Mouse (Mus musculus): ENCODE data around the gene Atg7. TPM values are rescaled to one million over a fixed set of nuclear protein-coding genes. Genes with fewer than 3 reads are reported as not detected.

The Atg7 gene
- polyA plus RNA-seq, 1 experiment from 2014 or later: 10.9 TPM

DNA sequence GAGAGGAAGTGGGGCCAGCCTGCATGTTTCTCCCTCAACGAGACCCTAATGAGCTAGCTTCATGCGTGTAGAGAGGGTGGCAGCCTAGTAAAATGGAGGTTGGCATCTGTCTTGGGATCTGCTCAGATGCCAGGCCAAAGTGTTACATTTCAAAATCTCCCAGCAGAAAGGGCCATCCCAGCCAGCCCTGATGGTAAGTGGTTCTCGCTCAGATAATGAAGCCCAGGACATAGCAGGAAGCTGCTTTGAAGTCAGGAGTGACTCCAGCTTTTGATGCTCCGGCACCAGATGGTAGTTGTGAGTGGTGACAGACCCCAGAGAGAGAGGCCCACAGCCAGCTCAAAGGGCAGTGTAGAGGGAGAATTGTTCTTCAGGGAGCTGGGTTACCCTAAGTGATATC, 155.8 kb downstream of the Atg7 start:
- Histone ChIP-seq H3K4me3 (ENCODE audit: low read depth, low read length) (no peak overlapping the region), H3K27me3 (ENCODE audit: insufficient read depth, low read length) (no peaks in the 10 kb centered on the region), H3K9me3 (ENCODE audit: low read length) (no peaks in the 10 kb centered on the region), H3K4me2 (ENCODE audit: low read depth, low read length) (no peak overlapping the region), H3K27ac (ENCODE audit: low read depth) (no peak overlapping the region), H3K9ac (replicated peaks) (no peak overlapping the region), H3K36me3 (replicated peaks; ENCODE audit: insufficient read depth, low read length) (no peaks in the 10 kb centered on the region), H3K4me1 (ENCODE audit: insufficient read depth) (no peaks in the 10 kb centered on the region)
- 74% methylated on average over 4 of the region's 4 CpGs for WGBS (ENCODE audit: insufficient replicate concordance)
- ATAC-seq (no peak), DNase-seq (no peak)
- TF ChIP-seq EP300 (IDR thresholded peaks at IDR 0.05; ENCODE audit: low read depth) (no peak), CTCF (IDR thresholded peaks at IDR 0.05; ENCODE audit: low read depth) (no peak)

DNA sequence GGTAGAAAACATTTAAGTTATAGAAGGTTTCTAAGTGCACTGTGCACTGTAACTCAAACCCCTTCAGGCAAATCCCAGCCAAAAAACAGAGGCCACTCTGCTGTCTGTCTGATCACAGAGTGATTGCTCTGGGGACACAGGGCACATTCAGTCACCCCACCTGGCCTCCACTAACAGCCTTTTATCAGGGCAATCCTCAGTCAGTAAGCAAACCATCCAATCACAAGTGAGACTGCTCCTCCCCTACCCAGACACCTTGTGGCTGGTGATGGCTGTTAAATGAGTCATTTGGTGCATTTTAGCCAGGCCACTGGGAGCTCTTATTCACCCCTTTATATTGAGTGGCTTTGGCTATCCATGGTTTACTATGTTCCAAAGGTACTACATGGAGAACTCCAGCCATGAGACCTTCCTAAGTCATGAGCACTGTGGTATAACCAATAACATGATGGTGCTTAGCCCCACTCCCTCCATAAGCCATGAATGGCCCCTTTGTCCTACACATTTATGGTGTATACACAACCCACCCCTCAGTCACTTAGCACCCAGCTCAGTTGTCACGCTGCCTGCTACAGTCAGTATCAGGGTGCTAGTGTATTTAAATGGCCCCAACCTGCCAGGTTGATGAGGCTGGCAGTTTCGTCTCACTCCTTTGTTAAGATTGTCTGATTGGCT, 157.5 kb downstream of the Atg7 start:
- Histone ChIP-seq H3K9me3 (ENCODE audit: low read length) (no peaks in the 10 kb centered on the region), H3K4me2 (ENCODE audit: low read depth, low read length) (no peak overlapping the region), H3K27ac (ENCODE audit: low read depth) (no peak overlapping the region), H3K36me3 (replicated peaks; ENCODE audit: insufficient read depth, low read length) (no peaks in the 10 kb centered on the region), H3K27me3 (ENCODE audit: insufficient read depth, low read length) (no peaks in the 10 kb centered on the region), H3K9ac (replicated peaks) (no peak overlapping the region), H3K4me1 (ENCODE audit: insufficient read depth) (no peaks in the 10 kb centered on the region), H3K4me3 (ENCODE audit: low read depth, low read length) (no peak overlapping the region)
- DNase-seq (no peak), ATAC-seq (no peak)
- TF ChIP-seq EP300 (IDR thresholded peaks at IDR 0.05; ENCODE audit: low read depth): no peak
- WGBS (ENCODE audit: insufficient replicate concordance): 61% methylated on average over 2 of the region's 2 CpGs

DNA sequence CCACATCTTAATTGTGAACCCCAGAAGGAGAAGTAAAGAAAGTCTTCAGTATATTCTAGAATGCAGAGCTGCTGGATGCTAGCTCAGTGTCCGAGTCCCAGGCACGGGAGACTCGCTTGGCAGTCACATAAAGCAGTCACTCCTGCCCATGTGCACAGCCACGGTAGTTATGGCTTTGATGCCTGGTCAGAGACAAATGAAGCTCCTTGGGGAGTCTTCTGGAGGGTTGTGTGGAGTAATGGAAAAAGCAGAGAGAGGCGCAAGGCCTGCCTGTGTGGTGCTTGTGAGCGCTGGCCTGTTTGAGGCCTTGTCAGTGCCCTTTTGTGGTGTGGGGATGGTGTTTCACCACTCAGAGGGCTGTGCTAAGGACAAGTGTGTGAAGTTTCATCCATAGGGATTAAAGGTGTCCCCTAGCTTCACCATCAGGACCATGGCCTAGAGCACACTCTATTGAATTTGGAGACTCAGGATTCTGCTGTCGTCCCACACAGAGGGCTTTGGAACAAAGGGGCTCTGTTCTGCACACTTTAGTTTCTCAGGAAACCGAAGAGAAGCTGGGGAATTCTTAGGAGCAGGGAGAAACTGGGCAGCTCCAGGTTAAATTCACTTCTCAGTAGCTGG, 161.1 kb downstream of the Atg7 start:
- no peaks in the 10 kb centered on the region for H3K27me3 ChIP-seq (ENCODE audit: insufficient read depth, low read length)
- ATAC-seq (no peak), DNase-seq (no peak)
- no peak overlapping the region for H3K27ac ChIP-seq (ENCODE audit: low read depth)
- no peak overlapping the region for H3K4me2 ChIP-seq (ENCODE audit: low read depth, low read length)
- no peaks in the 10 kb centered on the region for H3K9me3 ChIP-seq (ENCODE audit: low read length)
- no peak overlapping the region for H3K4me3 ChIP-seq (ENCODE audit: low read depth, low read length)
- TF ChIP-seq CTCF (IDR thresholded peaks at IDR 0.05; ENCODE audit: low read depth) (no peak), EP300 (IDR thresholded peaks at IDR 0.05; ENCODE audit: low read depth) (no peak)
- no peaks in the 10 kb centered on the region for H3K36me3 ChIP-seq (replicated peaks; ENCODE audit: insufficient read depth, low read length)
- no peak overlapping the region for H3K9ac ChIP-seq (replicated peaks)
- no peaks in the 10 kb centered on the region for H3K4me1 ChIP-seq (ENCODE audit: insufficient read depth)
- WGBS (ENCODE audit: insufficient replicate concordance): 79% methylated on average over 8 of the region's 8 CpGs

DNA sequence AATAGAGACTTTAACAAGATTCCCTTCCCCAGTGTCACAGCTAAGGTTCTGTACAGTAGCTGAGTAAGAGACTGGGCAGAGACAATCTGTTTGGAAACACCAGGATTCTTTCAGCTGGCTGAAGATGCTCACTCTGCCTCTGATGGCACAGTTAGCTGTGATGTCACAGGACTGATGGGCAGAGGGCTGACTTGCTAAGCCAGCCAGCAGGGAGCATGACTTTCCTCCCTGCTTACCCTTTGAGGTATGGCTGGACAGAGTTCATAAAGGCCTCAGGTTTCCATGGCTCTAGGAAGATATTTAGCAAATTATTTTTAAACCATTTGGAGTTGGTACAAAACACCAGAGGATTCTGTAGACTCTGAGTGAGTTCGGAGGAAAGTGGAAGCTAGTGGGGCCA, 162.0 kb downstream of the Atg7 start:
- Histone ChIP-seq H3K27me3 (ENCODE audit: insufficient read depth, low read length) (no peaks in the 10 kb centered on the region), H3K4me3 (ENCODE audit: low read depth, low read length) (no peak overlapping the region), H3K27ac (ENCODE audit: low read depth) (no peak overlapping the region), H3K4me2 (ENCODE audit: low read depth, low read length) (no peak overlapping the region), H3K9ac (replicated peaks) (no peak overlapping the region), H3K9me3 (ENCODE audit: low read length) (no peaks in the 10 kb centered on the region), H3K36me3 (replicated peaks; ENCODE audit: insufficient read depth, low read length) (no peaks in the 10 kb centered on the region), H3K4me1 (ENCODE audit: insufficient read depth) (no peaks in the 10 kb centered on the region)
- ATAC-seq (no peak), DNase-seq (no peak)
- WGBS (ENCODE audit: insufficient replicate concordance): 78% methylated on average over 1 of the region's 1 CpGs
- TF ChIP-seq EP300 (IDR thresholded peaks at IDR 0.05; ENCODE audit: low read depth) (no peak), CTCF (IDR thresholded peaks at IDR 0.05; ENCODE audit: low read depth) (no peak)

DNA sequence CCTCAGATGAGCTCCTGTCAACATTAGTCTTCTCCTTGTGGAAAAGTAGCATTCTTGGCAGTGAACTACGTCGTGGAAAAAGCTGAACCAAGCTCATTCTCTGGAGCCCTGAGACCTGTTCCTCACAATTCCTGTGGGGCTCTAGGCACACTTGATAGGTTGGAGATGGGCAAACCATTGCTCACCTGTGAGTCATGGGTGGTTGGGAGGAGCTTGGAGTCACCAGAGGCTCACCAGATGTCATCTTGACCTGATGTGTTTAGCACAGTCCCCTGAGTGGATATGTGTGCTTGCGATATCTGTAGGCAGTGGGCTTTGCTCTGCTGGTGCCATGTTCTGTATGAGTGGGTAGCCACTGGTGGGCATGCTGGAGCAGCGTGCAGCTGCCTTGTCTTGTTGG, 163.0 kb downstream of the Atg7 start:
- H3K4me2 ChIP-seq (ENCODE audit: low read depth, low read length): no peak overlapping the region
- TF ChIP-seq CTCF (IDR thresholded peaks at IDR 0.05; ENCODE audit: low read depth): no peak
- TF ChIP-seq EP300 (IDR thresholded peaks at IDR 0.05; ENCODE audit: low read depth): no peak
- no peaks in the 10 kb centered on the region for H3K9me3 ChIP-seq (ENCODE audit: low read length)
- 88% methylated on average over 4 of the region's 4 CpGs for WGBS (ENCODE audit: insufficient replicate concordance)
- no peak overlapping the region for H3K9ac ChIP-seq (replicated peaks)
- no peak overlapping the region for H3K4me3 ChIP-seq (ENCODE audit: low read depth, low read length)
- no peaks in the 10 kb centered on the region for H3K36me3 ChIP-seq (replicated peaks; ENCODE audit: insufficient read depth, low read length)
- H3K4me1 ChIP-seq (ENCODE audit: insufficient read depth): no peaks in the 10 kb centered on the region
- H3K27me3 ChIP-seq (ENCODE audit: insufficient read depth, low read length): no peaks in the 10 kb centered on the region
- H3K27ac ChIP-seq (ENCODE audit: low read depth): no peak overlapping the region
- ATAC-seq (no peak), DNase-seq (no peak)

DNA sequence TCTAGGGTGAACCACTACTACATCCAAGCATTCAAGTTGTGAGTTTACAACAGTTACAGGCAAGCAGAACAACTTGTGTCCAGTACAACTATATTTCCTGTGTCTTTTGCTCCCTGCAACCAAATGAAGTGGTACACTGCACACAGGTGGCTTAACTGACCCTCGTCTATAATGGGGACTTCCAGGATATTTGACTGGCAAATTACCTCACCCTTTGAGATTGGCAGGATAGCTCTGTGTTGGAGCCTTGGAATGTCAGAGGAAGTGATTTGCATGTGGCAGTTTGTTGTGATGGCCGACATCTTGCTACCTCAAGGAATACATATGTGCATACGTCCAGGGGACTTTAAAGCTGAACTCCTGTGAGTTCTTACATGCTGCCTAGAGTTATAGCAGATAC, 164.6 kb downstream of the Atg7 start:
- H3K9ac ChIP-seq (replicated peaks): no peak overlapping the region
- H3K9me3 ChIP-seq (ENCODE audit: low read length): no peaks in the 10 kb centered on the region
- TF ChIP-seq EP300 (IDR thresholded peaks at IDR 0.05; ENCODE audit: low read depth): no peak
- TF ChIP-seq CTCF (IDR thresholded peaks at IDR 0.05; ENCODE audit: low read depth): no peak
- ATAC-seq (no peak), DNase-seq (no peak)
- H3K4me2 ChIP-seq (ENCODE audit: low read depth, low read length): no peak overlapping the region
- no peaks in the 10 kb centered on the region for H3K27me3 ChIP-seq (ENCODE audit: insufficient read depth, low read length)
- no peak overlapping the region for H3K27ac ChIP-seq (ENCODE audit: low read depth)
- WGBS (ENCODE audit: insufficient replicate concordance): 75% methylated on average over 3 of the region's 3 CpGs
- no peaks in the 10 kb centered on the region for H3K36me3 ChIP-seq (replicated peaks; ENCODE audit: insufficient read depth, low read length)
- H3K4me3 ChIP-seq (ENCODE audit: low read depth, low read length): no peak overlapping the region
- no peaks in the 10 kb centered on the region for H3K4me1 ChIP-seq (ENCODE audit: insufficient read depth)
